Mouse (Mus musculus) kidney, adult 2 months (tissue): ENCODE results near the gene Stxbp1.

ENCODE experiments used
- CTCF ChIP-seq: fragments of 200-500 bp; conservative IDR thresholded peaks from 2 replicates; pipeline ENCODE4 v1.5.1; 2011; ENCODE audit warnings: low read depth, mild to moderate bottlenecking, control low read depth, low read length, moderate library complexity, mixed read lengths; ENCODE audit not compliant: insufficient read depth, insufficient read length
- POLR2A ChIP-seq: fragments of 200-500 bp; IDR thresholded peaks from one replicate; pipeline ENCODE4 v1.6.1; 2011; ENCODE audit warnings: low read depth, low read length, control low read depth

GRCm38 (mm10) chr2:32821041-32821802 lies 25.8 kb downstream of the Stxbp1 start:
- TF ChIP-seq POLR2A (no peak), CTCF (peak; percentile 67)
